Mouse (Mus musculus): ENCODE data around the gene Pde8a. TPM values are rescaled to one million over a fixed set of nuclear protein-coding genes. Genes with fewer than 3 reads are reported as not detected.
A peak's percentile ranks its signal among the peaks of the same experiment; 100 is the strongest.

Pde8a gene
- polyA plus RNA-seq, 1 experiment from 2014 or later: 6.8 TPM

DNA sequence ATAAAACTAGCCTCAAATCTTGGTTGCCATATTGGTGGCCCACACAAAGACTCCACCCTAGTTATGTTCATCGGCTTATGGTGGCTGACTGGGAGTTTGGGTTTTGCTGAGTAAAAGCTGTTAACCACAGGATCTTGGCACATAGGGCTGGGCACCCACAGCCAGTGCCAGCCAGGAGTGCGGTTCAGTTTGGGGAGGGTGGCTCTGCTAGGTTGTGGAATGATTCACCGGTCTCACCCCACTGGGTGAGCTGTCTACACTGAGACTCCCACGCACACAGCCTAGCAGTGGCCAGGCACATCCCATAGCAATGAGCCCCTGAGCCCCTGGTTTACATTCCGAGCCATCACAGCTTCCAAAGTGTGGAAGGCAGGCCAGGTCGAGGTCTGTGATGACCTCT is 106.4 kb downstream of the Pde8a start:
- TF ChIP-seq CTCF (IDR thresholded peaks at IDR 0.05; ENCODE audit: low read depth): no peak
- no peak for ATAC-seq (ENCODE audit: insufficient read depth)
- Histone ChIP-seq H3K9me3 (ENCODE audit: low read depth, low read length) (no peaks in the 10 kb centered on the region), H3K4me1 (ENCODE audit: insufficient read depth) (no peaks in the 10 kb centered on the region), H3K4me2 (no peak overlapping the region), H3K36me3 (ENCODE audit: insufficient read depth) (no peaks in the 10 kb centered on the region), H3K4me3 (ENCODE audit: low read depth, low read length) (no peak overlapping the region), H3K27me3 (ENCODE audit: insufficient read depth, low read length) (no peaks in the 10 kb centered on the region), H3K27ac (ENCODE audit: low read depth) (no peak overlapping the region), H3K9ac (no peak overlapping the region)
- DNase-seq: no peak
- WGBS: 78% methylated on average over 6 of the region's 6 CpGs

DNA sequence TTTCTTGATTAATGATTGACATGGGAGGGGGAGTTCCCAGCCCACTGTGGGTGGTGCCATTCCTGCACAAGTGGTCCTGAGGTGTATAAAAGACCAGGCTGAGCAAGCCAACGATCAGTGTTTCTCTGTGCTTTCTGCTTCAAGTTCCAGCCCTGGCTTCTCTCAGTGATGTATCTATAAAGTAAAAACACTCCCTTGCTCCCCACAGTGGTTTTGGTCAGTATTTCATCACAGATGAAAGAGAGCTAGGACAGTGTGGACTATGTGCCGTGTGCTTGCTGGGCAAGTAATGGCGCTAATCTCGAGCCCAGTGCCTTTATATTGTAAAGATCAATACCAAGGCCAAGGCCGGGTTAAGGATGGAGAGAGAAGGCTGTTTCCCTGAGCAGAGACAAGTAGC is 108.4 kb downstream of the Pde8a start:
- no peak overlapping the region for H3K27ac ChIP-seq (ENCODE audit: low read depth)
- peak; percentile 17; the same call in 1 of the 2 replicates for ATAC-seq (ENCODE audit: insufficient read depth)
- H3K36me3 ChIP-seq (ENCODE audit: insufficient read depth): no peaks in the 10 kb centered on the region
- no peak overlapping the region for H3K9ac ChIP-seq
- 80% methylated on average over 5 of the region's 5 CpGs for WGBS
- H3K9me3 ChIP-seq (ENCODE audit: low read depth, low read length): no peaks in the 10 kb centered on the region
- no peaks in the 10 kb centered on the region for H3K27me3 ChIP-seq (ENCODE audit: insufficient read depth, low read length)
- no peak overlapping the region for H3K4me2 ChIP-seq
- no peaks in the 10 kb centered on the region for H3K4me1 ChIP-seq (ENCODE audit: insufficient read depth)
- no peak overlapping the region for H3K4me3 ChIP-seq (ENCODE audit: low read depth, low read length)
- peak; percentile 41 for DNase-seq
- peak; percentile 36 for TF ChIP-seq CTCF (IDR thresholded peaks at IDR 0.05; ENCODE audit: low read depth)

DNA sequence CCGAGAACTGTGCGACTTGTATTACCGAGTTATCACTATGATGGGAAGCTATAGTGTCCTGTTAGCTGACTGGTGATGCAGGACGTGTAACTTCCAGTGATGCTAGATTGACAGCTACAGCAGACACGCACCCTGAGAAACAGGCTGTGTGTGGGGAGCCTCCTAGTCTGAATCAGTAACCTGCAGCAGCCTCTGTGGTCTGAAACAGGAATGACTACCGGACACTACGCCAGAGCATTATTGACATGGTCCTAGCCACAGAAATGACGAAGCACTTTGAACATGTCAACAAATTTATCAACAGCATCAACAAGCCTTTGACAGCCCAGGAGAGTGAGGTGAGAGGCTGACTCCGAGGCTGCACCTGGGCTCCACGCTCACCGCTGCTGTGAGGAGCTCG is 112.6 kb downstream of the Pde8a start:
- Histone ChIP-seq H3K4me3 (ENCODE audit: low read depth, low read length) (no peak overlapping the region), H3K4me2 (no peak overlapping the region), H3K4me1 (ENCODE audit: insufficient read depth) (no peaks in the 10 kb centered on the region), H3K27ac (ENCODE audit: low read depth) (no peak overlapping the region), H3K9ac (no peak overlapping the region), H3K27me3 (ENCODE audit: insufficient read depth, low read length) (no peaks in the 10 kb centered on the region), H3K9me3 (ENCODE audit: low read depth, low read length) (no peaks in the 10 kb centered on the region), H3K36me3 (ENCODE audit: insufficient read depth) (peaks cover 16% of the 10 kb centered on the region; the same call in 1 of the 2 replicates)
- ATAC-seq (ENCODE audit: insufficient read depth) (no peak), DNase-seq (no peak)
- WGBS: 64% methylated on average over 12 of the region's 12 CpGs
- no peak for TF ChIP-seq CTCF (IDR thresholded peaks at IDR 0.05; ENCODE audit: low read depth)

DNA sequence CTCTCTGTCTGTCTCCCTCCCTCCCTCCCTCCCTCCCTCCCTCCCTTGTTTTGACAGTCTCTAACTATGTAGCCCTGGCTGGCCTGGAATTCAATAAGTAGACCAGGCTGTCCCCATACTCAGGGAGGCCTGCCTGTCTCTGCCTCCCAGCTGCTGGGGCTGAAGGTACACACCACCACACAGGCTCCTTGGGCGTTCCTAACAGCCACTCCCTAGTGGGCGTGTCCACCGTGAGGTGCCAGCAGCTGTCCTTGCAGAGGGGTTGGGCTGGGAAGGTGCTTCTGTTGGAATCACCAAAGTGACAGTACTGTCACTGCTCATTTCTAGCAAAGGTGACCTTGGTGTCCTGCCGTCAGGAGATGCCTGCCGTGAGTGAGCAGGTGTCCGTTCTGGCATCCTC is 113.5 kb downstream of the Pde8a start:
- no peak for DNase-seq
- Histone ChIP-seq H3K9me3 (ENCODE audit: low read depth, low read length) (no peaks in the 10 kb centered on the region), H3K36me3 (ENCODE audit: insufficient read depth) (peaks cover 18% of the 10 kb centered on the region; the same call in 1 of the 2 replicates), H3K4me3 (ENCODE audit: low read depth, low read length) (no peak overlapping the region), H3K4me2 (no peak overlapping the region), H3K27me3 (ENCODE audit: insufficient read depth, low read length) (no peaks in the 10 kb centered on the region), H3K27ac (ENCODE audit: low read depth) (no peak overlapping the region), H3K4me1 (ENCODE audit: insufficient read depth) (no peaks in the 10 kb centered on the region), H3K9ac (no peak overlapping the region)
- WGBS: 72% methylated on average over 6 of the region's 6 CpGs
- no peak for TF ChIP-seq CTCF (IDR thresholded peaks at IDR 0.05; ENCODE audit: low read depth)
- ATAC-seq (ENCODE audit: insufficient read depth): no peak

DNA sequence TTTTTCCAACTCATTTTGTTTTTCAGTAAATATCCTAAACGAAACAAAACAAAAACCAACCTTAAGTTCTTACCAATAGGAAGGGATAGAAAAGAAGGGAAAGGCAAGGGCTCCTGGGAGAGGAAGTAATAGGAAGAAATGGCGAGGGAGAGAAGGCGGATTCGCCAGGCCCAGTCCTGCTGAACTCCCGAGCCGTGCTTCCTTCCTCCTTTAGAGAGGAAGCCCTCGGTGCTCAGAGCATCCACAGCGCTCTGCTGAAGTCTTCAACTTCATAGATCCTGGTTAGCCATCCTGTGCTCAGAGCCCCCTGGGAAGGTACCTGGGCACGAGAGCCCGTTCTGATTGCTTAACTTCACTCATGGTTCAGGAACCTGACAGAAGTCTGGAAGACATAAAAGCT is 114.3 kb downstream of the Pde8a start:
- ATAC-seq (ENCODE audit: insufficient read depth) (no peak), DNase-seq (no peak)
- Histone ChIP-seq H3K27me3 (ENCODE audit: insufficient read depth, low read length) (no peaks in the 10 kb centered on the region), H3K9ac (no peak overlapping the region), H3K4me3 (ENCODE audit: low read depth, low read length) (no peak overlapping the region), H3K36me3 (ENCODE audit: insufficient read depth) (peaks cover 24% of the 10 kb centered on the region), H3K4me2 (no peak overlapping the region), H3K9me3 (ENCODE audit: low read depth, low read length) (no peaks in the 10 kb centered on the region), H3K4me1 (ENCODE audit: insufficient read depth) (no peaks in the 10 kb centered on the region), H3K27ac (ENCODE audit: low read depth) (no peak overlapping the region)
- no peak for TF ChIP-seq CTCF (IDR thresholded peaks at IDR 0.05; ENCODE audit: low read depth)
- 75% methylated on average over 10 of the region's 10 CpGs for whole genome bisulfite sequencing

DNA sequence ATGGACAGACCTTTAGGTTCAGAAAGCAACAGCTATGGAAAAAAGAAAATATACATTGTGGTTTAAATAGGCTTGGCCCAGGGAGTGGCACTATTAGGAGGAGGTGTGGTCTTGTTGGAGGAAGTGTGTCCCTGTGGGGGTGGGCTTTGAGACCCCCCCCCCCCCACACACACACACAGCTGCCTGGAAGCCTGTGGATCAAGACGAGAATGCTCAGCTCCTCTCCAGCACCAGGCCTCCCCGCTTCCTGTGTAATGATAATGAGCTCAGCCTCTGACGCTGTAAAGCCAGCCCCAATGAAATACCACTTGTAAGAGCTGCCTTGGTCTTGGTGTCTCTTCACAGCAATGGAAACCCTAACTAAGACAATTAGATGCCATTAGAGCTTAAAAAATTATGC is 117.4 kb downstream of the Pde8a start:
- Histone ChIP-seq H3K9me3 (ENCODE audit: low read depth, low read length) (no peaks in the 10 kb centered on the region), H3K4me3 (ENCODE audit: low read depth, low read length) (no peak overlapping the region), H3K27me3 (ENCODE audit: insufficient read depth, low read length) (no peaks in the 10 kb centered on the region), H3K27ac (ENCODE audit: low read depth) (no peak overlapping the region), H3K9ac (no peak overlapping the region), H3K36me3 (ENCODE audit: insufficient read depth) (peaks cover 43% of the 10 kb centered on the region), H3K4me1 (ENCODE audit: insufficient read depth) (no peaks in the 10 kb centered on the region), H3K4me2 (no peak overlapping the region)
- DNase-seq: peak; percentile 27
- TF ChIP-seq CTCF (IDR thresholded peaks at IDR 0.05; ENCODE audit: low read depth): no peak
- WGBS: 30% methylated on average over 3 of the region's 3 CpGs
- no peak for ATAC-seq (ENCODE audit: insufficient read depth)

DNA sequence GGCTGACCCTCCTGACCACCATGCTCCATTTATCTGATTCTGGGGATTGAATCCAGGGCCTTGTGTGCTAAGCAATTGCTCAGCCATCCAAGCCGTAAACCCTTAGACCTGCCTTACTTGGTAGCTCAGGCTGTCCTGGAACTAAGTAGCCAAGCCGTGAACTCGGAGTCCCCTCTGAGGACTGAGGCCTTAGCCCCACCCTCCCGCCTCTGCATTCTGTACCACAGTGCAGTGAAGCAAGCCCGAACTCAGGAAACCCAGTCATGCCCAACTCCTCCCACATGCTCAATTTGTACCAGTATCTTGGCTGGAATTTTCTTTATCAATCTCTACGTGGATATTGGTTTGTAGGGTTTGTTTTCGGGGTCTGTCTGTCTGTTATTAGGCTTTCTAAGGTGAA is 118.5 kb downstream of the Pde8a start:
- peaks cover 54% of the 10 kb centered on the region for H3K36me3 ChIP-seq (ENCODE audit: insufficient read depth)
- H3K4me2 ChIP-seq: no peak overlapping the region
- 83% methylated on average over 7 of the region's 7 CpGs for WGBS
- H3K27ac ChIP-seq (ENCODE audit: low read depth): no peak overlapping the region
- no peaks in the 10 kb centered on the region for H3K27me3 ChIP-seq (ENCODE audit: insufficient read depth, low read length)
- no peaks in the 10 kb centered on the region for H3K9me3 ChIP-seq (ENCODE audit: low read depth, low read length)
- ATAC-seq (ENCODE audit: insufficient read depth): no peak
- H3K4me1 ChIP-seq (ENCODE audit: insufficient read depth): no peaks in the 10 kb centered on the region
- DNase-seq: no peak
- TF ChIP-seq CTCF (IDR thresholded peaks at IDR 0.05; ENCODE audit: low read depth): no peak
- H3K9ac ChIP-seq: no peak overlapping the region
- no peak overlapping the region for H3K4me3 ChIP-seq (ENCODE audit: low read depth, low read length)

All from lung, embryonic 14.5 days (tissue).